Mouse (Mus musculus) retina, adult 2 months (tissue): ENCODE measurements around the gene Hdx.

ENCODE experiments used
- DNase-seq: peaks from one replicate; pipeline ENCODE4 v3.0.0-alpha.2; 2012; ENCODE audit warnings: low read depth, low spot score

Hdx gene

DNA sequence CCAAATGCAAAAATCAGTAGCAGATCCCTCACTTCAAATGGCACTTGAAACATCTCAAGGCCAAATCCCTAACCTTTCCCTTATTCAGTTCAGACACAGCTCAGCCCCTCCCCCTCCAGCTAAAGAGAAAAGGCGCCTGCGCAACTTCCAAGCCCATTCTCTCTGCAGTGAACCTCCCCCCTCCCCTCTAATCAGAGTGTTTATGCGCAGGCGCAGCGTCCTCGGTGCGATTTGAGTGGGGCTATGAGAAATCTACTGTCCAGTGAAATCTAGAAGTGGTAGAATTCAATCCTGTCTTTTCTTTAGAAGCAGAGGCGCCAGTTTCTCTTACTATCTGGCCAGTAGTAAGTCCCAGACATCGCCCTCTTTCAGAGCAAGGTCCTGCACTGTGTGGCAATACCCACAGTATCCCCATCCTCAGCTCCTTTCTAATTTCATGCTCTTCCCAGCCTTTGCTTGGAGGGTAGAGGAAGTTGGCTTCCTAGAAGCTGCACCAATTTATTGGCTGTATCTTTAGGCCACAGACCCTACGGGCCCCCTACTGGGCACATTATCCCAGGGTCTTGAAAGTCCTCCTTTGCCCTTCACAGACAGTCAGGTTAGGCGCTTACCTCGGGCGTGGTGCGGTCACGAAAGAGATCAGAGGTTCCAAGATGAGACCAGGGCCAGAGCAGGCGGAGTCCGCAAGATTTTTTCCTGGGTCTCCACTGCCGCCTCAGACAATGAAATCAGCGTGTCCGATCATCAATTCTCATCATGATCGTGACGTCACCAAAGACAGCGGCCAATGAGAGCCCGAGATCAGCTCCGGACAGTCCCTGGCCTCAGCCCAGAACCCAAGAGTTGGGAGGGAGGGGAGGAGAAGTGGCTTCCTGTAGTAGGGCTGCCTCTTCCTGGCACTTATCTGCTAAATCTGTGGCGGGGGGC lies at the start of gene Hdx:
Gene Hdx (minus strand): TSS at position 724 of the 927 bp plus-strand sequence.
- peak; percentile 50 for DNase-seq

GRCm38 (mm10) chrX:111685665-111686064 lies 11.2 kb downstream of the Hdx start:
- DNase-seq: no peak

- DNase-seq: no peak
Measured at GRCm38 (mm10) chrX:111671685-111672084, 25.2 kb downstream of the Hdx start.

DNA sequence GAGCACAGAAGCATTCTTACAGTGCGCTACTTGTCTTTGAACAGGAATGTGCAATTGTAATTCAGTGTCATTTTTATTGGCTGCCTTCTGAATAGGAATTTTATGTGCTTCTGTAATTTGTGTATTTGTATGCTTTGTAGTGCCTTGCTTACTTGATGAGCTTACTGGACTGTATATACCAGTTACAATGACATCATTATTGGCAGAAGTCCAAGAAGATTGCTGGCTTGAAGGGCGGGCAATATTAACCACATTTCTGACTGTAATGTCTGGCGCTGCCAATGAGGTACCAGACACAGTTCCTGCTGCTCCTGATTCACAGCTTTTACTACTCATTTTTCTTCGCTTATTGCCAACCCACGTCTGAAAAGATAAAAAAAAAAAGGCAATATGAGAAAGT lies 36.5 kb downstream of the Hdx start:
- no peak for DNase-seq

DNA sequence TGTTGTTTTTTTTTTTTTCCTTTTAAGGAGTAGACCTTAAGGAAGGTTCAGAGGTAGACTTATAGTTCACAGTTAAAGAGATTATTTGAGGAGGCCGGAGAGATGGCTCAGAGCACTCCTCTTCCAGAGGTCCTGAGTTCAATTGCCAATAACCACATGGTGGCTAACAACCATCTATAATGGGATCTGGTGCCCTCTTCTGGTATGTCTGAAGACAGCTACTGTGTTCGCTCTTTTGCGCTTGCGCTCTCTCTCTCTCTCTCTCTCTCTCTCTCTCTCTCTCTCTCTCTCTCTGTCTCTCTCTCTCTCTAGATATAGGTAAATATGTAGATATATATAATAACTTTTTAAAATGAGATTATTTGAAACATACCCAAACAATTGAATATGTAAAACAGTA lies 38.2 kb downstream of the Hdx start:
- DNase-seq: no peak

- DNase-seq: no peak
Measured at GRCm38 (mm10) chrX:111644945-111645344, 51.9 kb downstream of the Hdx start.

GRCm38 (mm10) chrX:111640616-111641015 lies 56.3 kb downstream of the Hdx start:
- no peak for DNase-seq

DNA sequence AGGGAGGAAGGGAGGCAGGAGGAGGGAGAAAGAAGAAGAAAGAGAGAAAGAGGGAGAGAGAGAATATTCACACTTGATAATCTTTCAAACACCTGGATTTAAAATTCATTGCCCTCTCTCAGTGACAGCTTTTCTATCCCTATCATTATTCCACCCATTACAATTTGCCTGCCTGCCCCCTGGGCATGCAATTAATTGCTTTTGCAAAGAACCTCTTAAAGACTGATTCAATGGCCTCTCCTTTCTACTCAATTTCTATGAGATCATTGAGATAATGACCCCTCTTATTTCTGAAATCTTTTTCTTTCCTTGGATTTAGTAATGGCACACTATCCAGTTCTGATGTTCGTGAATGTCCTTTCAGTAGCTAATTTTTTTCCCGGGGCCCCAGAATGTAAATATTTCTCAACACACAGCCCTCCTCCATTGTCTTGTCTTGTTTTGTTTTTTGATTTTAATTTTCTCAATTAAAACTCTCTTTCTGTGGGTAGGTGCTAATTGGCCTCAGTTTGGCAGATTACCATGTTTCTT lies 99.2 kb downstream of the Hdx start:
- DNase-seq: no peak

DNA sequence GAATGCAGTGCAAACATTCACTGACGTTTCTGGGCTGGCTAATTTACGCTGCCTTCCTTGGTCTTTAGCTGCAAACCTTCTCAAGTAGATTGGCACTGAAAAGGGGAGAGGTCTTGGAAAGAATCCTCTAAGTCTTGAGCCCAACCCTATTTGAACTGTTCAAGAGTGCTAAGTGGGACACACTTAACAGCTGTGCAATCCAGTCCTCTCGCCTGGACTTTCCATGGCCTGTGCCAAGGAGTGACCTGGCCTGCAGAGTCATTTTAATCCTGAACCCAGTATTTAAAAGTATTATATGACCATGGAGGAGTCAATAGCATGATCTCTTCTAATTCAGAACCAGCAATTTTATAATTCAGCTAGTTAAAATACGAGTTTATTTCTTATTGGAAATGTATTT lies 109.3 kb downstream of the Hdx start:
- DNase-seq: no peak

- DNase-seq: no peak
Measured at GRCm38 (mm10) chrX:111577044-111577443, 119.8 kb downstream of the Hdx start.

DNA sequence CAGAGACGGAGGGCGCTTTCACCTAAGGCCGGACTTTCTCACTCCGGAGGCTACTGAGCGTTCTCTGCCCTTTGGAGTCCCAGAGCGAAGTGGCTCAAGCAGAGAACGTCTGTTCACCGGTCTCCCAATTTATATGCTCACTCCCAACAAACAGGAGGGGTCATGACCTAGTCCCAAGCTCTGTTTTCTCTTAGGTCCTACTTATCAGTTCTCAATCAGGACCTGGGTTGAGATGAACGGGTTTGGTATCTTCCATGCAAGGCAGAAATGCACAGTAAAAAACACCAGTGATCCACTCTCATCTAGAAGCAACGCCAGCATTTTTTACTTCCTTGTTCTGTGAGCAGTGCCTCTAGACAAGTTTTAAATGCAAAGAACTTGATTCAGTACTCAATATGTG lies 159.0 kb downstream of the Hdx start, which contains the start of gene Rps6ka6:
Gene Rps6ka6 (minus strand): TSS at position 101 of the 400 bp plus-strand sequence.
- no peak for DNase-seq
